Mouse (Mus musculus): Measurements from ENCODE around the gene Osbp. TPM values are rescaled to one million over a fixed set of nuclear protein-coding genes. Genes with fewer than 3 reads are reported as not detected.

Osbp gene
- total RNA-seq, 1 experiment from 2014 or later: 35.0 TPM

DNA sequence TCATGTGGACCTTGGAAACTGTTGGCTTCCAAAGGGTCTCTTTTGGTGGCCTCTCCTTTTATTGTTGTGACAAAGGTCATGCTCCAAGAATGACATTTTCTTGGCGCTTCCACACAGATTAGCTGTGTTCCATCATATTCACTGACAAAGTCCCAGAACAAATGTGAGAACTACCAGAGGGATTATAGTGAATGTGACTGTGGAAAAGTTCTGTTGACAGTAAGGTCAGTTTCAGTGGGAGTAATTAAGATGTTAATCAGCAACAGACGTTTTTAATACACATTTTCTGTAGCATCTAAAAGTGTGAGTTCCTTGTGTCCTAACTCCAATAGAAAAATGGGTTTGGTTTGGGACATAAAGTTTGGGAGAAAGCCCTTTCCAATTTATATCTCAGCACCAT is 75.5 kb downstream of the Osbp start, which contains the start of gene Olfr1423:
Gene Olfr1423 (minus strand): TSS at position 101 of the 400 bp plus-strand sequence.
- no peak for ATAC-seq (replicated peaks in 1 of 2; ENCODE audit: insufficient read depth in 1 of 2, low FRiP score in 2 of 2, low TSS enrichment in 1 of 2, low read depth in 1 of 2, poor library complexity in 2 of 2, severe bottlenecking in 2 of 2)

DNA sequence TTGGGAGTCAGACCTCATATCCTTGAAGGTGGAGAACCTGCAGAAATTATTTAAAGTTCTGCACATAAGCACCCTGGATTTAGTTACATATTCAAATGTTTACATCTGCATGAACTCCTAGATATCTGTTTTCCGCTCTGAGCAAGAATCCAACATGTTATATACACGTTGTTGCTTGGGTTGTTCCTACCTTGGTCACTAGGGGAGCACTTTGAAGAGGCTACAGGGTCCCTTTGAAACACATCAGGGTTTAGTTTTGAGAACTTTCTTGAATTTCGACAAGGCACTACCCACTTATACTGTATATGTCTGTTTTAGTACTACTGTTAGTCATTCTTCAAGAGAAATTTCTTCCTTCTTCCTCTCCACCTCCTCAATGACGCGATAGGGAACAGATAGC is 77.4 kb downstream of the Osbp start:
- ATAC-seq (replicated peaks in 1 of 2; ENCODE audit: insufficient read depth in 1 of 2, low FRiP score in 2 of 2, low TSS enrichment in 1 of 2, low read depth in 1 of 2, poor library complexity in 2 of 2, severe bottlenecking in 2 of 2): no peak

Other genes starting within 250 kb of the Osbp start
- gene Gif, start 218.4 kb upstream of the Osbp start, total RNA-seq (2017): not detected in 2 replicates
- gene Mrpl16, start 195.6 kb upstream of the Osbp start, total RNA-seq (2017): 60.9 and 76.5 TPM in 2 replicates
- gene Stx3, start 146.5 kb upstream of the Osbp start, total RNA-seq (2017): 13.1 and 14.9 TPM in 2 replicates
- not detected in 2 replicates for gene Olfr1417, start 126.7 kb upstream of the Osbp start, total RNA-seq (2017)
- gene Olfr1418, start 104.9 kb upstream of the Osbp start, total RNA-seq (2017): not detected in 2 replicates
- gene Olfr1419, start 90.8 kb upstream of the Osbp start, total RNA-seq (2017): not detected in 2 replicates
- not detected in 2 replicates for gene Olfr1420, start 79.4 kb upstream of the Osbp start, total RNA-seq (2017)
- 14.8 and 14.9 TPM in 2 replicates for gene Patl1, start 53.5 kb upstream of the Osbp start, total RNA-seq (2017)
- not detected in 2 replicates for gene Olfr1423, start 75.4 kb downstream of the Osbp start, total RNA-seq (2017)
- gene Olfr1424, start 96.7 kb downstream of the Osbp start, total RNA-seq (2017): not detected in 2 replicates
- gene Olfr1425, start 111.8 kb downstream of the Osbp start, total RNA-seq (2017): not detected in 2 replicates
- not detected in 2 replicates for gene Olfr1426, start 126.1 kb downstream of the Osbp start, total RNA-seq (2017)
- not detected in 2 replicates for gene Olfr1427, start 137.4 kb downstream of the Osbp start, total RNA-seq (2017)
- not detected in 2 replicates for gene Olfr1428, start 150.0 kb downstream of the Osbp start, total RNA-seq (2017)
- not detected in 2 replicates for gene Olfr76, start 157.3 kb downstream of the Osbp start, total RNA-seq (2017)
- not detected in 2 replicates for gene Olfr1555-ps1, start 204.2 kb downstream of the Osbp start, total RNA-seq (2017)
- gene Olfr1431, start 234.7 kb downstream of the Osbp start, total RNA-seq (2017): not detected in 2 replicates

Measured in hematopoietic stem cell, adult 5-6 weeks (primary cell).